Mouse (Mus musculus) megakaryocyte-erythroid progenitor cell, adult 5-6 weeks (primary cell): ENCODE results near the gene Dennd5b. TPM values are rescaled to one million over a fixed set of nuclear protein-coding genes. Genes with fewer than 3 reads are reported as not detected.
"Not testable (repeated sequence)": the region's sequence is repeated elsewhere in the genome, so short reads cannot be mapped to it uniquely, and the experiment has no call there.

ENCODE experiments used
- ATAC-seq: replicated peaks from 2 replicates; pipeline ENCODE4 v1.8.0; 2016; ENCODE audit warnings: mild to moderate bottlenecking, inconsistent platforms; ENCODE audit not compliant: severe bottlenecking, poor library complexity, low FRiP score, low TSS enrichment
- total RNA-seq, 2 experiments: library from RNA; stranded (forward) in 1 of 2; stranded (reverse) in 1 of 2; fragments of 200-1000, 215-1000 nt in 1 of 2; fragments of >200 nt in 1 of 2; fragmentation: Nextera tagmentation in 1 of 2; gene quantifications; 2 replicates each; pipeline ENCODE4 v1.2.3; 2014 to 2017

The Dennd5b gene
- total RNA-seq, 2 experiments from 2014 or later: 0.19 to 2.3 TPM

GRCm38 (mm10) chr6:149040099-149040498, 61.4 kb downstream of the Dennd5b start:
- ATAC-seq: no peak

GRCm38 (mm10) chr6:149032198-149032597, 69.3 kb downstream of the Dennd5b start:
- ATAC-seq: no peak

GRCm38 (mm10) chr6:149031377-149031776, 70.1 kb downstream of the Dennd5b start:
- no peak for ATAC-seq

GRCm38 (mm10) chr6:149018431-149018830, 83.0 kb downstream of the Dennd5b start:
- 0 out of 2 replicates have a peak, but pooled peaks have one; percentile 26 for ATAC-seq

- ATAC-seq: peak; percentile 70
Observed at GRCm38 (mm10) chr6:149010766-149011301, 90.6 kb downstream of the Dennd5b start.

GRCm38 (mm10) chr6:149005009-149005408, 96.5 kb downstream of the Dennd5b start:
- no peak for ATAC-seq

GRCm38 (mm10) chr6:148994327-148994999, 107.0 kb downstream of the Dennd5b start:
- peak; percentile 78 for ATAC-seq

GRCm38 (mm10) chr6:148993117-148994077, 108.1 kb downstream of the Dennd5b start:
- ATAC-seq: peak; percentile 72

GRCm38 (mm10) chr6:148992373-148993116, 108.9 kb downstream of the Dennd5b start:
- ATAC-seq: no peak

GRCm38 (mm10) chr6:148991660-148992372, 109.7 kb downstream of the Dennd5b start:
- no peak for ATAC-seq

GRCm38 (mm10) chr6:148989792-148990491, 111.5 kb downstream of the Dennd5b start:
- ATAC-seq: not testable (repeated sequence)

GRCm38 (mm10) chr6:148986003-148986402, 115.5 kb downstream of the Dennd5b start:
- 0 out of 2 replicates have a peak, but pooled peaks have one; percentile 16 for ATAC-seq

- no peak for ATAC-seq
Observed at GRCm38 (mm10) chr6:148980495-148980894, 121.0 kb downstream of the Dennd5b start.

GRCm38 (mm10) chr6:148975096-148975495, 126.4 kb downstream of the Dennd5b start:
- ATAC-seq: no peak

GRCm38 (mm10) chr6:148972891-148973290, 128.6 kb downstream of the Dennd5b start:
- ATAC-seq: no peak

- no peak for ATAC-seq
Observed at GRCm38 (mm10) chr6:148972059-148972848, 129.2 kb downstream of the Dennd5b start.

- no peak; the same call in 1 of the 2 replicates for ATAC-seq
Observed at GRCm38 (mm10) chr6:148971385-148971940, 130.0 kb downstream of the Dennd5b start.
